Mouse (Mus musculus): ENCODE data around the gene Hsd17b6. TPM values are rescaled to one million over a fixed set of nuclear protein-coding genes. Genes with fewer than 3 reads are reported as not detected.

Gene Hsd17b6
- total and polyA plus RNA-seq, 2 experiments from 2014 or later: not detected

DNA sequence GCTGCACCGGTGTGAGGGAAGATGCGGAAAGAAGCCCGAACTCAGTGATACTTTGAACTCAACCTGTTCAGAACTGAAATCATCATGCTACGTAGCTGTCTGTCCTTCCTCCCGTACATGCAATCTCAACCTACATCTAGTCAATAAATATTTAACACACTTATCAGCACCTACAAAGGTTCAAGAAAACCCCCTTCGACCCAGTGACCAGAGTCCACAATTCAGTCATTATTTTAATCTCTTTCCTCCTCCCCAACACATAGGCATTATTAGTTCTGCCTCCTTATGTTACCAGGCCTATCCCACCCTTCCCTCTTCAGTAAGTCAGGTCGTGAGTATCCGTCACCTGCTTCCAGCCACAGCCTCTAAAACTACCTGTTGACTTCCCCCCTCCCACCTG, 1.9 kb downstream of the Hsd17b6 start:
- no peak overlapping the region for H3K27ac ChIP-seq (ENCODE audit: low read depth)
- TF ChIP-seq EP300 (IDR thresholded peaks at IDR 0.05; ENCODE audit: low read depth) (no peak), CTCF (IDR thresholded peaks at IDR 0.05; ENCODE audit: low read depth) (no peak)
- ATAC-seq (ENCODE audit: insufficient read depth, low read depth) (no peak), DNase-seq (ENCODE audit: low spot score) (no peak)
- no peaks in the 10 kb centered on the region for H3K27me3 ChIP-seq (ENCODE audit: control insufficient read depth, insufficient read depth, low read length)
- no peak overlapping the region for H3K4me2 ChIP-seq (ENCODE audit: low read depth, low read length)
- H3K36me3 ChIP-seq (replicated peaks; ENCODE audit: control insufficient read depth, insufficient read depth, low read length): no peaks in the 10 kb centered on the region
- H3K4me3 ChIP-seq (ENCODE audit: low read depth, low read length): no peak overlapping the region
- WGBS: 85% methylated on average over 8 of the region's 8 CpGs
- H3K4me1 ChIP-seq (ENCODE audit: control insufficient read depth, insufficient read depth): no peaks in the 10 kb centered on the region
- H3K9me3 ChIP-seq (replicated peaks; ENCODE audit: control insufficient read depth, low read length): no peaks in the 10 kb centered on the region
- H3K9ac ChIP-seq (replicated peaks; ENCODE audit: low read depth, low read length): no peak overlapping the region

DNA sequence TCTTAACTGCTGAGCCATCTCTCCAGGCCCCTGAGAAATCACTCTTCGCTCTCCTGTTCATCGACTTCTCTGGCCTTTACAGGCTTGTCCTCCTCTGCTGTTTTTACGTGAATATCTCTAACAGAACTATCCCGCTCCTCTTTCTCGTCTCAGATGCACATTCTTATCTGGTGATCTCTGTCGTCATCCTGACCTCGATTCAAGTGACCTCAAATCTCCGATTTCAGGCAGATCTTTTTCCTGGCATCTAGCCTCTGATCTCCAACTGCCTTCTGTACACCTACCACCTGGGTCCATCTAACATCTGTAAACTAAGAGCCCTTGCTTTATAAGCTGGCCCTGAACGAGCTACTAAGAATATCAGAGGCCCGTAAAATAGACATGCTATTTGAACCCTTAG, 2.5 kb downstream of the Hsd17b6 start:
- DNase-seq (ENCODE audit: low spot score) (no peak), ATAC-seq (ENCODE audit: insufficient read depth, low read depth) (no peak)
- H3K4me2 ChIP-seq (ENCODE audit: low read depth, low read length): no peak overlapping the region
- H3K36me3 ChIP-seq (replicated peaks; ENCODE audit: control insufficient read depth, insufficient read depth, low read length): no peaks in the 10 kb centered on the region
- no peak overlapping the region for H3K4me3 ChIP-seq (ENCODE audit: low read depth, low read length)
- H3K9me3 ChIP-seq (replicated peaks; ENCODE audit: control insufficient read depth, low read length): no peaks in the 10 kb centered on the region
- no peak for TF ChIP-seq EP300 (IDR thresholded peaks at IDR 0.05; ENCODE audit: low read depth)
- TF ChIP-seq CTCF (IDR thresholded peaks at IDR 0.05; ENCODE audit: low read depth): no peak
- no peak overlapping the region for H3K9ac ChIP-seq (replicated peaks; ENCODE audit: low read depth, low read length)
- no peaks in the 10 kb centered on the region for H3K27me3 ChIP-seq (ENCODE audit: control insufficient read depth, insufficient read depth, low read length)
- no peak overlapping the region for H3K27ac ChIP-seq (ENCODE audit: low read depth)
- 70% methylated on average over 10 of the region's 10 CpGs for WGBS
- H3K4me1 ChIP-seq (ENCODE audit: control insufficient read depth, insufficient read depth): no peaks in the 10 kb centered on the region

DNA sequence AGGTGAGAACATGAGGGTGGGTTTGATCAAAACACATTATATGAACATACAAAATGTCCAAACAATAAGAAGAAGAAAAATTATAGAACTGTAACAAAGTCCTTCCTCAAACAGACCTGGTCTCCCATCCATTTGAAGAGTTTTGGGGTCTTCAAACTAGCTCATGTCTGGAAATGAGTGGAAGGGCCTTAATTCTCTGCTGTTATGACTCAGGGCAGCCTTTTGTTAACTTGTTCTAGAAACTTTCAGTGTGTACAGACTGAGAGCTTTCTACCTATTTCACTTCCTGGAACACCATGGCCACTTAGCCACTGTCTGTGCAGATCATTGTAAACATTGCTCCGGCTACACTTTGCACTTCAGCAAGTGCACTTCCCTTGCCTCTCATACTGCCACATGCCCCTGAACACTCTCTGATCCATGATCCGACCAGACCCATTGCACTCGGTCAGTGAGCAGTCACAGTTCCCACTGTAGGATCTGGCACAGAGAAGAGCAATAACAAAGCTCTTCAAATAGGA, 4.1 kb downstream of the Hsd17b6 start:
- no peak overlapping the region for H3K4me2 ChIP-seq (ENCODE audit: low read depth, low read length)
- TF ChIP-seq EP300 (IDR thresholded peaks at IDR 0.05; ENCODE audit: low read depth): no peak
- no peak for TF ChIP-seq CTCF (IDR thresholded peaks at IDR 0.05; ENCODE audit: low read depth)
- no peak for ATAC-seq (ENCODE audit: insufficient read depth, low read depth)

DNA sequence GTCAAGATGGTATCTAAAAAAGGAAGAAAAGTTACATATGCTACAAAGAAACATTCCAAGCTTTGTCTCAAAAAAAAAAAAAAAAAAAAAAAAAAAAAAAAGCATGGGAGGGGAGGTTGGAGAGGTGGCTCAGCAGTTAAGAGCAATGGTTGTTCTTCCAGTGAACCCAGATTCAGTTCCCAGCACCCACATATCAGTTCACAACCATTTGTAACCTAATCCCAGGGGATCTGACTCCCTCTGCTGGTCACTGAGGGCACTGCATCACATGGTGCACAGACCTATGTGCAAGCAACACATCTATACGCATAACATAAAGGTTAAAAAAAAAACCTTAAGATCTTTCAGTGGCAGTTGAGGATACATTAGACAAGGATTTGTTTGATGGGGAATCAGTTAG, 9.2 kb downstream of the Hsd17b6 start:
- Histone ChIP-seq H3K27me3 (ENCODE audit: control insufficient read depth, insufficient read depth, low read length) (no peaks in the 10 kb centered on the region), H3K9me3 (replicated peaks; ENCODE audit: control insufficient read depth, low read length) (no peaks in the 10 kb centered on the region), H3K27ac (ENCODE audit: low read depth) (no peak overlapping the region), H3K4me3 (ENCODE audit: low read depth, low read length) (no peak overlapping the region), H3K9ac (replicated peaks; ENCODE audit: low read depth, low read length) (no peak overlapping the region), H3K4me1 (ENCODE audit: control insufficient read depth, insufficient read depth) (no peaks in the 10 kb centered on the region), H3K36me3 (replicated peaks; ENCODE audit: control insufficient read depth, insufficient read depth, low read length) (no peaks in the 10 kb centered on the region), H3K4me2 (ENCODE audit: low read depth, low read length) (no peak overlapping the region)
- ATAC-seq (ENCODE audit: insufficient read depth, low read depth) (no peak), DNase-seq (ENCODE audit: low spot score) (no peak)
- no peak for TF ChIP-seq CTCF (IDR thresholded peaks at IDR 0.05; ENCODE audit: low read depth)
- no peak for TF ChIP-seq EP300 (IDR thresholded peaks at IDR 0.05; ENCODE audit: low read depth)
- 100% methylated on average over 1 of the region's 1 CpGs for WGBS

More for the DNA sequence above, 4.1 kb downstream of the Hsd17b6 start:
- DNase-seq (ENCODE audit: low spot score): no peak
- Histone ChIP-seq H3K36me3 (replicated peaks; ENCODE audit: control insufficient read depth, insufficient read depth, low read length) (no peaks in the 10 kb centered on the region), H3K27me3 (ENCODE audit: control insufficient read depth, insufficient read depth, low read length) (no peaks in the 10 kb centered on the region), H3K9me3 (replicated peaks; ENCODE audit: control insufficient read depth, low read length) (no peaks in the 10 kb centered on the region), H3K4me3 (ENCODE audit: low read depth, low read length) (no peak overlapping the region), H3K4me1 (ENCODE audit: control insufficient read depth, insufficient read depth) (no peaks in the 10 kb centered on the region), H3K27ac (ENCODE audit: low read depth) (no peak overlapping the region), H3K9ac (replicated peaks; ENCODE audit: low read depth, low read length) (no peak overlapping the region)
- 75% methylated on average over 3 of the region's 3 CpGs for WGBS

DNA sequence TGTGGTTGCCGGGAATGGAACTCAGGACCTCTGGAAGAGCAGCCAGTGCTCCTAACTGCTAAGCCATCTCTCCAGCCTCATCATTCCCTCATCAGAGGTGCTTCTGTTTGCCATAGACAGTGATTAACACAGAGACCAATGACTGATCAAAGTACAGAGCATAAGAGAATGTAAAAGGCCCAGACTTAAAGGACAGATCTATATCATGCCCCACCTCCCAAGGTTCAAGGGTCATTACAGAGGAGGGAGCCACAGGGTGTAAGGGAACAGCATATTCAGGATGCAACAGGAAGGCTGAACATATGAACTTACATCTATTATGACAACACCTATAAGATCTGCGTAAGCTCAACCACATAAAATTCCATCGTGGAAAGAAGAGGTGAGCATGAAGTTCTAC, 10.7 kb downstream of the Hsd17b6 start:
- no peak overlapping the region for H3K27ac ChIP-seq (ENCODE audit: low read depth)
- no peak for ATAC-seq (ENCODE audit: insufficient read depth, low read depth)
- H3K36me3 ChIP-seq (replicated peaks; ENCODE audit: control insufficient read depth, insufficient read depth, low read length): no peaks in the 10 kb centered on the region
- H3K4me3 ChIP-seq (ENCODE audit: low read depth, low read length): no peak overlapping the region
- H3K4me1 ChIP-seq (ENCODE audit: control insufficient read depth, insufficient read depth): no peaks in the 10 kb centered on the region
- H3K9ac ChIP-seq (replicated peaks; ENCODE audit: low read depth, low read length): no peak overlapping the region
- WGBS: 85% methylated on average over 3 of the region's 3 CpGs
- H3K9me3 ChIP-seq (replicated peaks; ENCODE audit: control insufficient read depth, low read length): no peaks in the 10 kb centered on the region
- H3K27me3 ChIP-seq (ENCODE audit: control insufficient read depth, insufficient read depth, low read length): no peaks in the 10 kb centered on the region
- no peak for DNase-seq (ENCODE audit: low spot score)
- TF ChIP-seq CTCF (IDR thresholded peaks at IDR 0.05; ENCODE audit: low read depth): no peak
- no peak for TF ChIP-seq EP300 (IDR thresholded peaks at IDR 0.05; ENCODE audit: low read depth)
- no peak overlapping the region for H3K4me2 ChIP-seq (ENCODE audit: low read depth, low read length)

DNA sequence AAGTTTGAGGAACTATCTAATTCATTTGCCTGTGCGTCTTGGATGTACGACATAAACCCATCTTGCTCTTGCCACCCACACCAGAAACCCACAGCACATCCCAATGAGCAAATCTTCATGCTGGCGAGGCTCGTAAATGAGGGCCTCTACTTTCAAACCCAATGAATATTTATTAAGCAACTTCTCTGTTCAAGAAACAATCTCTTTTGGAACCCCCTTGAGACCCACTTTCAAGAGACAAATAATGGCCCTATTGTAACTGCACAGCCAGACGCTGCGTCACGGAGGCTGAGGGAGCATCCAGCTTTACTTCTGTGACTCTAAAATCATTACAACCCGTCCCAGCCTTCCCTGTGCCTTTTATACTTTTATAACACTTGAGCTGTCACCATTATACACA, 21.8 kb downstream of the Hsd17b6 start:
- Histone ChIP-seq H3K27me3 (ENCODE audit: control insufficient read depth, insufficient read depth, low read length) (no peaks in the 10 kb centered on the region), H3K9ac (replicated peaks; ENCODE audit: low read depth, low read length) (no peak overlapping the region), H3K4me2 (ENCODE audit: low read depth, low read length) (no peak overlapping the region), H3K4me3 (ENCODE audit: low read depth, low read length) (no peak overlapping the region), H3K27ac (ENCODE audit: low read depth) (no peak overlapping the region), H3K4me1 (ENCODE audit: control insufficient read depth, insufficient read depth) (no peaks in the 10 kb centered on the region), H3K36me3 (replicated peaks; ENCODE audit: control insufficient read depth, insufficient read depth, low read length) (no peaks in the 10 kb centered on the region), H3K9me3 (replicated peaks; ENCODE audit: control insufficient read depth, low read length) (no peaks in the 10 kb centered on the region; the same call in 1 of the 2 replicates)
- TF ChIP-seq CTCF (IDR thresholded peaks at IDR 0.05; ENCODE audit: low read depth): no peak
- 71% methylated on average over 8 of the region's 8 CpGs for WGBS
- ATAC-seq (ENCODE audit: insufficient read depth, low read depth) (no peak), DNase-seq (ENCODE audit: low spot score) (no peak)

Measured in heart, postnatal 0 days (tissue).